Mouse (Mus musculus): ENCODE data around the gene Kif17. TPM values are rescaled to one million over a fixed set of nuclear protein-coding genes. Genes with fewer than 3 reads are reported as not detected.

Kif17 gene
- total and polyA plus RNA-seq, 2 experiments from 2014 or later, result 0.11 TPM

DNA sequence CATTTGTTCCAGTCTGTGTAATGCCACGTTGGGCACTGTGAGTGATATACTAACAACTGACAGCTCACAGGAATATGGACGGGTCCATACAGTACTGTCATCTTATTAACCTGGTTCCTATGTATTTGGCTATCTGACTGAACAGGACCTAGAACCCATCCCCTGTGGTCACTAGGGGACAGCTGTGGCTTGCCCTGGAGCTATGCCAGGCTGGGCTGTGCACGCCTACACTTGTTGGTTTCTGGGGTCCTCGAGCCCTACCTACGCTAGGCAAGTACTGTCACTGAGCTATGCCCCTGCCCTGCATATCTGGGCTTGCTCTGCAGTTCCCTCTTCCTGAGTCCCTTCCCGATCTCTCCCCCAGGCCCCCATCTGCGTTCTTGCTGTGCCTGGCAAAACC lies 71.3 kb downstream of the Kif17 start:
- no peak overlapping the region for H3K4me3 ChIP-seq (ENCODE audit: low read depth, low read length)
- no peak overlapping the region for H3K4me2 ChIP-seq (ENCODE audit: low read depth, low read length)
- DNase-seq (ENCODE audit: low spot score) (no peak), ATAC-seq (ENCODE audit: insufficient read depth, low read depth) (no peak)
- TF ChIP-seq CTCF (IDR thresholded peaks at IDR 0.05; ENCODE audit: low read depth), result no peak
- TF ChIP-seq EP300 (IDR thresholded peaks at IDR 0.05; ENCODE audit: low read depth), result no peak
- H3K27ac ChIP-seq (ENCODE audit: low read depth), result no peak overlapping the region
- H3K27me3 ChIP-seq (ENCODE audit: control insufficient read depth, insufficient read depth, low read length), result no peaks in the 10 kb centered on the region
- 68% methylated on average over 7 of the region's 7 CpGs for WGBS
- H3K36me3 ChIP-seq (replicated peaks; ENCODE audit: control insufficient read depth, insufficient read depth, low read length), result peaks cover 27% of the 10 kb centered on the region; the same call in 1 of the 2 replicates
- H3K9me3 ChIP-seq (replicated peaks; ENCODE audit: control insufficient read depth, low read length), result no peaks in the 10 kb centered on the region
- H3K9ac ChIP-seq (replicated peaks; ENCODE audit: low read depth, low read length), result no peak overlapping the region
- peaks cover 18% of the 10 kb centered on the region for H3K4me1 ChIP-seq (ENCODE audit: control insufficient read depth, insufficient read depth)

DNA sequence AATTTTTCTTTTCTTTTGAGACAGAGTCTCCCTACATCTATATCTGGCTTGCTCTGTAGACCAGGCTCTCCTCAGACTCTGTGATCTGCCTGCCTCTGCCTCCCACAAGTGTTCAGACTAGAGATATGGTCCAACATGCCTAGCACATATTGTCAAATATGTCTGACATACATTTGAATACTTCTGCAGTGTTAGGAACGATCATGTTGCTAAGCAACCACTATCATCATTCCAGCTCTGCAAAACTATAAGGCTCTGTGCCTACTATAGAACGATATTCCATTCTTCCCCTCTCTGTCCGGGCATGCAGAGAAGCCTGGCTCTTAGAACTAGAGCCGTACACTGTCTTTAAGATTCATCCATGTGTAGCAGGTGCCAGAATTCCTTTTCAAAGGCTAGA lies 72.5 kb downstream of the Kif17 start:
- Histone ChIP-seq H3K9me3 (replicated peaks; ENCODE audit: control insufficient read depth, low read length) (no peaks in the 10 kb centered on the region), H3K9ac (replicated peaks; ENCODE audit: low read depth, low read length) (no peak overlapping the region), H3K36me3 (replicated peaks; ENCODE audit: control insufficient read depth, insufficient read depth, low read length) (peaks cover 15% of the 10 kb centered on the region; the same call in 1 of the 2 replicates), H3K4me3 (ENCODE audit: low read depth, low read length) (no peak overlapping the region), H3K4me1 (ENCODE audit: control insufficient read depth, insufficient read depth) (peaks cover 20% of the 10 kb centered on the region), H3K4me2 (ENCODE audit: low read depth, low read length) (no peak overlapping the region), H3K27me3 (ENCODE audit: control insufficient read depth, insufficient read depth, low read length) (no peaks in the 10 kb centered on the region), H3K27ac (ENCODE audit: low read depth) (0 out of 2 replicates have a peak overlapping the region, but pooled peaks have one; percentile 100)
- no peak for DNase-seq (ENCODE audit: low spot score)
- ATAC-seq (ENCODE audit: insufficient read depth, low read depth), result no peak
- 42% methylated on average over 4 of the region's 4 CpGs for WGBS
- no peak for TF ChIP-seq CTCF (IDR thresholded peaks at IDR 0.05; ENCODE audit: low read depth)
- no peak for TF ChIP-seq EP300 (IDR thresholded peaks at IDR 0.05; ENCODE audit: low read depth)

DNA sequence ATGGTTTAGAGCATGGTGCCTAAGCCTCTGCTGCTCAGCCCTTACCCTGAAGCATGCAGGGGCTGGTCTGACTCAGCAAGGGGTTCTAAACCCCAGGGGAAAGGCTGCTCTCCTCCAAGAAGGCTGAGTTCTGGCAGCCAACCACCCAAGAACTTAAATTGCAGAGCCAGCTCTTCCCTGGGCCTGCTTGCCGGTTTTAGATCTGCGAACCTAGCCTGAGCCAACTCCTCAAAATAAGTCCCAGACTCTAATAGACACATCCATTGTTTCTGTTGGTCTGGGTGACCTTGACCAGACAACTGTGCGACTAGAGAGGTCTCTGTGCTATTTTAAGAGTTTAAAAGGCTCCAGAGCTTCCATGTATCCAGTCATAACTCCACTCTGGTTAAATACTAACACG lies 73.5 kb downstream of the Kif17 start:
- Histone ChIP-seq H3K27ac (ENCODE audit: low read depth) (peak overlapping the region; percentile 100), H3K27me3 (ENCODE audit: control insufficient read depth, insufficient read depth, low read length) (no peaks in the 10 kb centered on the region), H3K9me3 (replicated peaks; ENCODE audit: control insufficient read depth, low read length) (no peaks in the 10 kb centered on the region), H3K4me2 (ENCODE audit: low read depth, low read length) (peak overlapping the region; percentile 19; the same call in 1 of the 2 replicates), H3K36me3 (replicated peaks; ENCODE audit: control insufficient read depth, insufficient read depth, low read length) (0 out of 2 replicates have a peak, but pooled peaks cover 10% of the 10 kb centered on the region), H3K4me1 (ENCODE audit: control insufficient read depth, insufficient read depth) (peaks cover 20% of the 10 kb centered on the region), H3K9ac (replicated peaks; ENCODE audit: low read depth, low read length) (no peak overlapping the region; the same call in 1 of the 2 replicates), H3K4me3 (ENCODE audit: low read depth, low read length) (no peak overlapping the region)
- DNase-seq (ENCODE audit: low spot score), result peak; percentile 54
- no peak for TF ChIP-seq EP300 (IDR thresholded peaks at IDR 0.05; ENCODE audit: low read depth)
- WGBS, result 18% methylated on average over 4 of the region's 4 CpGs
- no peak for ATAC-seq (ENCODE audit: insufficient read depth, low read depth)

DNA sequence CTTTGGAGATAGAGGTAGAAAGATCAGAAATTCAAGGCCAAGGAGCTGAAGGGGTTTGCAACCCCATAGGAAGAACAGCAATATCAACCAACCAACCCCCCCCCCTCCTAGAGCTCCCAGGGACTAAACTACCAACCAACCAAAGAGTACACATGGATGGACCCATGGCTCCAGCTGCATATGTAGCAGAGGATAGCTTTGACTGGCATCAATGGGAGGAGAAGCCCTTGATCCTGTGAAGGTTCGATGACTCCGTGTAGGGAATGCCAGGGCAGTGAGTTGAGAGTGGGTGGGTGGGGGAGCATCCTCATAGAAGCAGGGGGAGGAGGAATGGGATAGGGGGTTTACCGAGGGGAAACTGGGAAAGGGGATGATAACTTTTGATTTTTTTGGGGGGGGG lies 74.2 kb downstream of the Kif17 start:
- ATAC-seq (ENCODE audit: insufficient read depth, low read depth) (no peak), DNase-seq (ENCODE audit: low spot score) (no peak)
- Histone ChIP-seq H3K9me3 (replicated peaks; ENCODE audit: control insufficient read depth, low read length) (no peaks in the 10 kb centered on the region), H3K36me3 (replicated peaks; ENCODE audit: control insufficient read depth, insufficient read depth, low read length) (0 out of 2 replicates have a peak, but pooled peaks cover 5% of the 10 kb centered on the region), H3K9ac (replicated peaks; ENCODE audit: low read depth, low read length) (no peak overlapping the region), H3K4me2 (ENCODE audit: low read depth, low read length) (0 out of 2 replicates have a peak overlapping the region, but pooled peaks have one; percentile 19), H3K4me3 (ENCODE audit: low read depth, low read length) (no peak overlapping the region), H3K27me3 (ENCODE audit: control insufficient read depth, insufficient read depth, low read length) (no peaks in the 10 kb centered on the region), H3K4me1 (ENCODE audit: control insufficient read depth, insufficient read depth) (peaks cover 20% of the 10 kb centered on the region), H3K27ac (ENCODE audit: low read depth) (peak overlapping the region; percentile 100)
- no peak for TF ChIP-seq EP300 (IDR thresholded peaks at IDR 0.05; ENCODE audit: low read depth)
- TF ChIP-seq CTCF (IDR thresholded peaks at IDR 0.05; ENCODE audit: low read depth), result no peak
- 86% methylated on average over 3 of the region's 3 CpGs for WGBS

DNA sequence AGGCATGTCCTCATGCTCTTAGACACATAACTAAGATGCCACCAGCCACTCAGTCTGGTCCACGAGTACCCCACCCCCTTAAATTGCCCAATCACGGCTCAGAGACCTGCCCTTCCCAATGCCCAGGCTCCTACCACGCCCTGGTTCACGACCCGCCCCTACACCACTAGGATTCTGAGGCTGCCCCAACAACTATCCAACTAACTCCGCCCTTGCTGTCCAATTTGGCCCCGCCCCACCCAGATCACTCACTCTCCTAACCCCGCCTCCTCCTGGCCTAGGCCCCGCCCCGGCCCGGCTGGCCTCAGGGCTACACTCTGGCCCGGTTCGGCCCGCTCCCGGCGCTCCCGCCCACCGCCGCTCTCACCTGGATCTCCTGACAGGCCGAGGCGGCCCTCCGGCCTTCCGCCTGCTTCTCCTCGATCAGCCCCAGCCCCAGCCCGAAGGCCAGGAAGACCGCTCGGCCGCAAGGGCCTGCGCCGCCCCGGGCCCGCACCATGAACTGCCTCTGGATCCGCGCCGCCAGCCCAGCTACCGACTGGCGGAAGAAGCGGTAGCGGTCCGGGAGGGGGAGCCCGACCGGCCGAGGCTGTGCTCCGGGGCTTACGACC lies 75.3 kb downstream of the Kif17 start:
- WGBS, result under 1% methylated on average over 45 of the region's 45 CpGs
- Histone ChIP-seq H3K4me2 (ENCODE audit: low read depth, low read length) (peak overlapping the region; percentile 70), H3K27ac (ENCODE audit: low read depth) (peak overlapping the region; percentile 100), H3K27me3 (ENCODE audit: control insufficient read depth, insufficient read depth, low read length) (no peaks in the 10 kb centered on the region), H3K4me1 (ENCODE audit: control insufficient read depth, insufficient read depth) (peaks cover 20% of the 10 kb centered on the region), H3K9ac (replicated peaks; ENCODE audit: low read depth, low read length) (peak overlapping the region; percentile 97), H3K4me3 (ENCODE audit: low read depth, low read length) (peak overlapping the region; percentile 85), H3K36me3 (replicated peaks; ENCODE audit: control insufficient read depth, insufficient read depth, low read length) (no peaks in the 10 kb centered on the region), H3K9me3 (replicated peaks; ENCODE audit: control insufficient read depth, low read length) (no peaks in the 10 kb centered on the region)
- DNase-seq (ENCODE audit: low spot score) (peak; percentile 98), ATAC-seq (ENCODE audit: insufficient read depth, low read depth) (peak; percentile 94)
- TF ChIP-seq CTCF (IDR thresholded peaks at IDR 0.05; ENCODE audit: low read depth) (no peak), EP300 (IDR thresholded peaks at IDR 0.05; ENCODE audit: low read depth) (0 out of 2 replicates have a peak, but pooled peaks have one; percentile 17)
